Mouse (Mus musculus) embryonic stem cell, embryonic (primary cell): Measurements from ENCODE around the gene AB124611.

Experiments used
- CTCF ChIA-PET, 4 experiments: fragments of 300-600 bp in 2 of 4; fragments of 350-600 bp in 2 of 4; sonication (Branson Sonifier 250); formaldehyde crosslinking; loops; one replicate each; lab custom pipeline; 2022; ENCODE audit warnings: inconsistent platforms in 2 of 4; lab: Charles Lee
- POLR2A ChIA-PET, 4 experiments: fragments of 300-600 bp in 2 of 4; fragments of 350-600 bp in 2 of 4; sonication (Branson Sonifier 250); formaldehyde crosslinking; loops; one replicate each; lab custom pipeline; 2022; ENCODE audit warnings: antibody characterized with exemption in 4 of 4, inconsistent platforms in 1 of 4; lab: Charles Lee

Gene AB124611

GRCm38 (mm10) chr9:21566538-21566937 is 40.6 kb downstream of the AB124611 start:
- ChIA-PET POLR2A (interaction anchor here (0.6 to 4.5 kb wide), 14 partner anchors 8 to 373 kb away, joined by 3 to 20 read pairs (median 5); partner anchors contain the start of gene Carm1 (in 1 of the 4)), CTCF (interaction anchor here in 2 of 4 experiments (0.5 kb wide), 2 partner anchors 22 to 509 kb away, joined by 3 to 5 read pairs; no protein-coding TSS in a partner anchor)

- CTCF ChIA-PET = interaction anchor here in 2 of 4 experiments (0.5 kb wide), 2 partner anchors 23 to 508 kb away, joined by 3 to 5 read pairs; no protein-coding TSS in a partner anchor
- POLR2A ChIA-PET = interaction anchor here (0.6 to 4.5 kb wide), 14 partner anchors 9 to 374 kb away, joined by 3 to 20 read pairs (median 4); no protein-coding TSS in a partner anchor
These were observed 41.1 kb downstream of the AB124611 start for GRCm38 (mm10) chr9:21567051-21567450.

- CTCF ChIA-PET = interaction anchor here in 1 of 4 experiments (0.6 kb wide), 1 partner anchor 80 kb away, joined by 4 read pairs; no protein-coding TSS in a partner anchor
- POLR2A ChIA-PET = interaction anchor here in 2 of 4 experiments (0.6 to 4.5 kb wide), 14 partner anchors 8 to 554 kb away, joined by 3 to 20 read pairs (median 6); partner anchors contain the start of genes Carm1 (in 1 of the 2) and Timm29 (in 1 of the 2)
These were observed 42.8 kb downstream of the AB124611 start for GRCm38 (mm10) chr9:21568657-21569255.

- ChIA-PET POLR2A (interaction anchor here in 2 of 4 experiments (0.6 to 4.4 kb wide), 15 partner anchors 11 to 386 kb away, joined by 3 to 31 read pairs (median 4); partner anchors contain the start of genes Carm1 (in 2 of the 2), Timm29 (in 1 of the 2) and Yipf2 (in 1 of the 2)), CTCF (interaction anchor here in 2 of 4 experiments (0.7 to 1.6 kb wide), 2 partner anchors 24 to 28 kb away, joined by 3 to 4 read pairs; no protein-coding TSS in a partner anchor)
These were observed 48.2 kb downstream of the AB124611 start for GRCm38 (mm10) chr9:21574012-21574801.

GRCm38 (mm10) chr9:21575253-21575652 is 49.3 kb downstream of the AB124611 start:
- POLR2A ChIA-PET = interaction anchor here in 2 of 4 experiments (0.7 to 3.1 kb wide), 15 partner anchors 10 to 160 kb away, joined by 3 to 8 read pairs (median 4); partner anchors contain the start of genes Carm1 (in 1 of the 2), Timm29 (in 1 of the 2) and Yipf2 (in 1 of the 2)
- CTCF ChIA-PET = interaction anchor here in 3 of 4 experiments (0.5 to 0.7 kb wide), 3 partner anchors 18 to 545 kb away, joined by 3 read pairs; no protein-coding TSS in a partner anchor

- ChIA-PET POLR2A (interaction anchor here in 2 of 4 experiments (0.6 to 3.2 kb wide), 10 partner anchors 9 to 51 kb away, joined by 3 to 19 read pairs (median 5); partner anchors contain the start of genes Carm1 (in 1 of the 2), Timm29 (in 1 of the 2) and Yipf2 (in 1 of the 2)), CTCF (interaction anchor here in 3 of 4 experiments (0.7 to 1.3 kb wide), 3 partner anchors 14 to 26 kb away, joined by 3 to 6 read pairs (median 3); no protein-coding TSS in a partner anchor)
These were observed 50.3 kb downstream of the AB124611 start for GRCm38 (mm10) chr9:21576286-21576685.

- CTCF ChIA-PET = interaction anchor here in 3 of 4 experiments (0.5 to 0.7 kb wide), 3 partner anchors 20 to 417 kb away, joined by 3 to 7 read pairs (median 6); no protein-coding TSS in a partner anchor
- POLR2A ChIA-PET = interaction anchor here in 2 of 4 experiments (0.8 to 3.2 kb wide), 10 partner anchors 9 to 32 kb away, joined by 3 to 19 read pairs (median 3); no protein-coding TSS in a partner anchor
These were observed 52.2 kb downstream of the AB124611 start for GRCm38 (mm10) chr9:21578226-21578625.

GRCm38 (mm10) chr9:21585401-21585800 is 59.4 kb downstream of the AB124611 start:
- ChIA-PET POLR2A (interaction anchor here in 1 of 4 experiments (0.9 to 2.7 kb wide), 3 partner anchors 9 to 13 kb away, joined by 4 to 7 read pairs (median 6); no protein-coding TSS in a partner anchor), CTCF (no interaction called here)

GRCm38 (mm10) chr9:21587678-21588349 is 61.8 kb downstream of the AB124611 start:
- POLR2A ChIA-PET = interaction anchor here in 2 of 4 experiments (0.9 to 2.8 kb wide), 5 partner anchors 10 to 221 kb away, joined by 3 to 8 read pairs (median 3); no protein-coding TSS in a partner anchor
- CTCF ChIA-PET = interaction anchor here in 2 of 4 experiments (0.6 to 1.4 kb wide), 3 partner anchors 11 to 49 kb away, joined by 3 to 4 read pairs (median 3); no protein-coding TSS in a partner anchor

GRCm38 (mm10) chr9:21588350-21588749 is 62.4 kb downstream of the AB124611 start:
- ChIA-PET POLR2A (interaction anchor here in 2 of 4 experiments (0.9 to 2.8 kb wide), 7 partner anchors 10 to 222 kb away, joined by 3 to 8 read pairs (median 3); no protein-coding TSS in a partner anchor), CTCF (interaction anchor here in 2 of 4 experiments (0.6 to 1.4 kb wide), 4 partner anchors 11 to 49 kb away, joined by 3 to 4 read pairs (median 3); no protein-coding TSS in a partner anchor)

GRCm38 (mm10) chr9:21589538-21589937 is 63.6 kb downstream of the AB124611 start:
- POLR2A ChIA-PET = interaction anchor here in 2 of 4 experiments (0.6 to 2.8 kb wide), 6 partner anchors 13 to 361 kb away, joined by 3 to 8 read pairs (median 3); no protein-coding TSS in a partner anchor
- CTCF ChIA-PET = interaction anchor here in 2 of 4 experiments (0.5 to 1.1 kb wide), 2 partner anchors 13 to 107 kb away, joined by 3 to 7 read pairs; no protein-coding TSS in a partner anchor

- POLR2A ChIA-PET = interaction anchor here in 2 of 4 experiments (0.8 to 4.4 kb wide), 16 partner anchors 9 to 161 kb away, joined by 3 to 33 read pairs (median 7); partner anchors contain the start of genes Carm1 (in 2 of the 2), Ldlr (in 1 of the 2) and Smarca4 (in 1 of the 2)
- CTCF ChIA-PET = interaction anchor here in 1 of 4 experiments (3.5 kb wide), 1 partner anchor 11 kb away, joined by 17 read pairs; no protein-coding TSS in a partner anchor
These were observed 65.3 kb downstream of the AB124611 start for GRCm38 (mm10) chr9:21591127-21591830.

- POLR2A ChIA-PET = interaction anchor here in 3 of 4 experiments (0.8 to 4.4 kb wide), 30 partner anchors 10 to 207 kb away, joined by 3 to 33 read pairs (median 4); partner anchors contain the start of genes Carm1 (in 2 of the 3), Ldlr (in 2 of the 3), Kank2 (in 1 of the 3) and Qtrt1 (in 1 of the 3)
- CTCF ChIA-PET = interaction anchor here in 3 of 4 experiments (0.6 to 3.5 kb wide), 5 partner anchors 10 to 235 kb away, joined by 3 to 17 read pairs (median 5); no protein-coding TSS in a partner anchor
These were observed 66.1 kb downstream of the AB124611 start for GRCm38 (mm10) chr9:21591831-21592702.

- CTCF ChIA-PET = interaction anchor here in 3 of 4 experiments (0.6 to 3.5 kb wide), 5 partner anchors 9 to 235 kb away, joined by 3 to 17 read pairs (median 5); no protein-coding TSS in a partner anchor
These were observed 66.7 kb downstream of the AB124611 start, which contains the start of the genes Timm29 and Yipf2 for GRCm38 (mm10) chr9:21592703-21593121. TSS of gene Timm29 (plus strand) at chr9:21592722. TSS of gene Yipf2 (minus strand) at chr9:21592828.

More at GRCm38 (mm10) chr9:21592703-21593121, 66.7 kb downstream of the AB124611 start, which contains the start of the genes Timm29 and Yipf2:
- POLR2A ChIA-PET = interaction anchor here in 3 of 4 experiments (0.8 to 4.4 kb wide), 28 partner anchors 9 to 206 kb away, joined by 3 to 33 read pairs (median 4); partner anchors contain the start of genes Carm1 (in 2 of the 3), Ldlr (in 2 of the 3), Kank2 (in 1 of the 3) and Qtrt1 (in 1 of the 3)
